Mouse (Mus musculus) embryonic facial prominence, embryonic 14.5 days (tissue): ENCODE data around the gene Rnase2b. TPM values are rescaled to one million over a fixed set of nuclear protein-coding genes. Genes with fewer than 3 reads are reported as not detected.

Experiments
- ATAC-seq: fragments of 200-750 bp; cut with Nextera tagmentation; 2 replicates; pipeline ENCODE4 v1.8.0; 2017; ENCODE audit warnings: low read depth, moderate number of reproducible peaks, moderate TSS enrichment
- DNase-seq: peaks from one replicate; pipeline ENCODE4 v3.0.0-alpha.2; 2015; ENCODE audit warnings: low spot score
- H3K27ac ChIP-seq: fragments of 300-500 bp; sonication (generic); replicated peaks from 2 replicates; pipeline ENCODE4 v1.5.1; 2014; ENCODE audit warnings: low read depth, mild to moderate bottlenecking, low read length, moderate library complexity
- H3K27me3 ChIP-seq: fragments of 300-500 bp; sonication (generic); replicated peaks from 2 replicates; pipeline ENCODE4 v1.6.1; 2014; ENCODE audit warnings: low read length; ENCODE audit not compliant: control insufficient read depth, insufficient read depth
- H3K36me3 ChIP-seq: fragments of 300-500 bp; sonication (generic); 2 replicates; pipeline ENCODE4 v1.6.1; 2014; ENCODE audit warnings: low read length, mixed read lengths; ENCODE audit not compliant: control insufficient read depth, insufficient read depth
- H3K4me1 ChIP-seq: fragments of 300-500 bp; sonication (generic); 2 replicates; pipeline ENCODE4 v1.6.1; 2014; ENCODE audit warnings: antibody characterized with exemption, low read length; ENCODE audit not compliant: control insufficient read depth, insufficient read depth
- H3K4me2 ChIP-seq: fragments of 300-500 bp; sonication (generic); 2 replicates; pipeline ENCODE4 v1.6.1; 2014; ENCODE audit warnings: low read depth, mild to moderate bottlenecking, low read length, moderate library complexity, mixed read lengths
- H3K4me3 ChIP-seq: fragments of 300-500 bp; sonication (generic); 2 replicates; pipeline ENCODE4 v1.5.1; 2014; ENCODE audit warnings: low read depth, mild to moderate bottlenecking, low read length
- H3K9ac ChIP-seq: fragments of 300-500 bp; sonication (generic); 2 replicates; pipeline ENCODE4 v1.6.1; 2014; ENCODE audit warnings: low read depth, mild to moderate bottlenecking, low read length, moderate library complexity, mixed read lengths
- H3K9me3 ChIP-seq: fragments of 300-500 bp; sonication (generic); 2 replicates; pipeline ENCODE4 v1.6.1; 2016; ENCODE audit warnings: low read length; ENCODE audit not compliant: control insufficient read depth
- WGBS: fragments of 180-500 bp; shearing (Covaris S2); extraction: QIAGEN DNeasy Blood & Tissue Kit; methylation state at CpG from one replicate; pipeline ENCODE4 v1.1.7; 2014; 5-methylcytosine and 5-hydroxymethylcytosine counted together
- polyA plus RNA-seq: library from polyadenylated mRNA; unstranded; fragments of >200 nt; fragmentation: Nextera tagmentation; extraction: Ambion mirVana; gene quantifications from 2 replicates; pipeline ENCODE4 v1.2.1, GENCODE M21; 2014

Gene Rnase2b
- polyA plus RNA-seq, 1 experiment from 2014 or later: not detected

DNA sequence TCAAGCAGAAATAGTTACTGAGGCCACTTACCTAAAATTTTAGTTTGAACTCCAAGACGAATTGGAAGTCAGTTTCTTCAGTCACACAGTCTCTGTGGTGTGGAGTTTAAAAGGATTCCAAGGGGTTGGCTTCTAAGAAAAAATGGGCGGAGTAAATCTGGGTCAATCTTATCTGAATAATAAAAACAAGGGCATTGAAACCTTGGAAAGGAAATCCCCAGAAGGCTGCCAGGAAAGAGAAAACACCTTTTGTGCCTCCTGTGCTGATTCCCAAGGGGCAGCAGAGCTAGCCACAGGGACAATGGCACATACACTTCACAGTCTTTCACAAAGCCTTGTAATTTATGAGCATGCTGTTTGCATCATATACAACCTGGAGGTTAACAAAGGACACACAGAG lies 15.4 kb upstream of the Rnase2b start, which contains the start of gene Rnase1:
Gene Rnase1 (minus strand): TSS at position 101 of the 400 bp plus-strand sequence.
- H3K36me3 ChIP-seq: no peaks in the 10 kb centered on the region
- ATAC-seq: no peak
- H3K4me3 ChIP-seq: no peak within 1 kb of the TSS
- 61% methylated on average over 2 of the region's 2 CpGs for WGBS
- no peaks in the 10 kb centered on the region for H3K9me3 ChIP-seq
- DNase-seq: no peak
- H3K4me1 ChIP-seq: no peaks in the 10 kb centered on the region
- H3K4me2 ChIP-seq: no peak within 1 kb of the TSS
- no peak within 1 kb of the TSS for H3K27ac ChIP-seq
- no peaks in the 10 kb centered on the region for H3K27me3 ChIP-seq
- no peak within 1 kb of the TSS for H3K9ac ChIP-seq

DNA sequence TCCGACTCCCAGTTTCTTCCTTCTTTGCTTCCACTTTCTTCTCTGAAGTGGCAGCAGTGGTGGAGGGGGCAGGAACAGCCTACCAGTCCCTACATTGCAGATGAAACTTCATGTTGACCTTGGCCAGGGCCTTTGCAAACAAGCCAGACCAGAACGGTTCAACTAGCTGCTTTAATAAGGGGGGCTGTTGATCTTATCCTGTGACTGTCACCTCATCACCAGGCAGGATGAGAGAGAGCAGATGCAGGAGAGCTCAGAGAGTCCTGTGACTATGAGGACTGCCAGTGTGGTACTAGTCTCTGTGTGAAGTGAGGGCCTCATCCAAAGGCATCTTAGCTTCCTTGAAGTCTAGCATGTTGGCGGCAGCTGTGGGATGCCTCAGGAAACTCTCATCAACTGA lies 14.1 kb upstream of the Rnase2b start:
- 67% methylated on average over 3 of the region's 3 CpGs for WGBS
- H3K27ac ChIP-seq: no peak overlapping the region
- H3K36me3 ChIP-seq: no peaks in the 10 kb centered on the region
- H3K4me3 ChIP-seq: no peak overlapping the region
- no peaks in the 10 kb centered on the region for H3K9me3 ChIP-seq
- H3K4me2 ChIP-seq: no peak overlapping the region
- H3K4me1 ChIP-seq: no peaks in the 10 kb centered on the region
- H3K27me3 ChIP-seq: no peaks in the 10 kb centered on the region
- no peak for ATAC-seq
- H3K9ac ChIP-seq: no peak overlapping the region
- DNase-seq: no peak

GRCm38 (mm10) chr14:51149164-51149563 lies 12.9 kb upstream of the Rnase2b start:
- Histone ChIP-seq H3K4me3 (no peak overlapping the region), H3K9ac (no peak overlapping the region), H3K4me2 (no peak overlapping the region), H3K4me1 (no peaks in the 10 kb centered on the region), H3K36me3 (no peaks in the 10 kb centered on the region), H3K27ac (no peak overlapping the region), H3K27me3 (no peaks in the 10 kb centered on the region), H3K9me3 (no peaks in the 10 kb centered on the region)
- DNase-seq (no peak), ATAC-seq (no peak)
- 49% methylated on average over 5 of the region's 5 CpGs for WGBS

DNA sequence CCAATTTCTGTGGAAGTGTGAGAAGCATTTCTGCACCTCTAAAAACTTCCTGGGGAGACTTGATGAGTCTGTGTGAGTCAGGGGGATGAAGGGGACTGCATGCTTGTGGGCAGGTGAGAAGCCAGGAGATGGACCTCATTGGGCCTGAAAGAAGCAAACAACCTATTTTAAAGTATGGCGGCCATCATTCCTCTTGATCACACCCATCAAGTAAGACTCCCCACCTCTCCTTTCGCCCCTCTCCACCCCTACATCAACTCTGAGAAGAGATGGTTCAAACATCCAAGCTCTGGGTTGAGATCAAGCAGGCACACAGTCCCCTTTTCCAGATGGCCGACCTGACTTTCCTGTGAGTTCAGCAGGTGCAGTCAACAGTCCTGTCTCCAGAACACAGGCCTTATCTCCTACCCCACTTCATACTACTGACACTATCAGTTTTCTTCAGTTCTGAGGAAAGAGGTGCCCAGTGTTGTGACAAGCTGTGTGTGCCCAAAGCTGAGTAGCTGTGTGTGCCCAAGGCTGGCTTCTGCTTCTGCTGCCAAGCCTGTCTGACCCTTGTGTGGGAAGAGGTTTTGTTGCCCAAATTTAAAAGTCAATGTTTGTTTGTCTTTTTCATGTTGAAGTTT lies 11.7 kb upstream of the Rnase2b start:
- Histone ChIP-seq H3K4me3 (no peak overlapping the region), H3K4me2 (no peak overlapping the region), H3K9me3 (no peaks in the 10 kb centered on the region), H3K27ac (no peak overlapping the region), H3K36me3 (no peaks in the 10 kb centered on the region), H3K9ac (no peak overlapping the region), H3K4me1 (no peaks in the 10 kb centered on the region), H3K27me3 (no peaks in the 10 kb centered on the region)
- no peak for DNase-seq
- ATAC-seq: no peak
- 91% methylated on average over 3 of the region's 3 CpGs for WGBS

GRCm38 (mm10) chr14:51152249-51152870 lies 9.7 kb upstream of the Rnase2b start:
- Histone ChIP-seq H3K4me1 (no peaks in the 10 kb centered on the region), H3K27ac (no peak overlapping the region), H3K9me3 (no peaks in the 10 kb centered on the region), H3K4me3 (no peak overlapping the region), H3K9ac (no peak overlapping the region), H3K4me2 (no peak overlapping the region), H3K27me3 (no peaks in the 10 kb centered on the region), H3K36me3 (no peaks in the 10 kb centered on the region)
- no peak for DNase-seq
- WGBS: 74% methylated on average over 5 of the region's 5 CpGs
- ATAC-seq: no peak

GRCm38 (mm10) chr14:51156056-51156735 lies 5.9 kb upstream of the Rnase2b start:
- 92% methylated on average over 5 of the region's 5 CpGs for WGBS
- Histone ChIP-seq H3K9ac (no peak overlapping the region), H3K4me1 (no peaks in the 10 kb centered on the region), H3K36me3 (no peaks in the 10 kb centered on the region), H3K4me2 (no peak overlapping the region), H3K9me3 (no peaks in the 10 kb centered on the region), H3K27ac (no peak overlapping the region), H3K4me3 (no peak overlapping the region), H3K27me3 (no peaks in the 10 kb centered on the region)
- DNase-seq (no peak), ATAC-seq (no peak)

GRCm38 (mm10) chr14:51156736-51157068 lies 5.4 kb upstream of the Rnase2b start:
- DNase-seq: no peak
- 79% methylated on average over 4 of the region's 4 CpGs for WGBS

DNA sequence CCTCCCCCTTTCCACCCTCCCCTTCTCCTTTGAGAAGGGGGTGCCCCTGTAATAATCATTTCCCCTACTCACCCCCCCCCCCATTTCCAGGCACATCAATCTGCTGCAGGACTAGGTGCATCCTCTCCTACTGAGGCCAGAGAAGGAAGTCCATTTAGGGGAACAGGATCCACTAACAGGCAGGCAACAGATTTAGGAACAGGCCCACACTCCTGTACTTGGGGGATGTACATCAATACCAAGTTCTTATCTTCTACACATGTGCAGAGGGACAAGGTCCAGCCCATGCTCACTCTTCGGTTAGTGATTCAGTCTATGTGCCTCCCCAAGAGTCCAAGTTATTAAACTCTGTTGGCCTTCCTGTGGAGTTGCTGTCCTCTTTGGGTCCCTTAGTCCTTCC lies 5.0 kb upstream of the Rnase2b start:
- Histone ChIP-seq H3K27ac (no peak overlapping the region), H3K9me3 (no peaks in the 10 kb centered on the region), H3K9ac (no peak overlapping the region), H3K4me2 (no peak overlapping the region), H3K27me3 (no peaks in the 10 kb centered on the region), H3K36me3 (no peaks in the 10 kb centered on the region), H3K4me1 (no peaks in the 10 kb centered on the region), H3K4me3 (no peak overlapping the region)
- 100% methylated on average over 1 of the region's 1 CpGs for WGBS
- DNase-seq (no peak), ATAC-seq (no peak)

More at GRCm38 (mm10) chr14:51156736-51157068, 5.4 kb upstream of the Rnase2b start:
- Histone ChIP-seq H3K4me3 (no peak overlapping the region), H3K9ac (no peak overlapping the region), H3K4me1 (no peaks in the 10 kb centered on the region), H3K27me3 (no peaks in the 10 kb centered on the region), H3K4me2 (no peak overlapping the region), H3K9me3 (no peaks in the 10 kb centered on the region), H3K27ac (no peak overlapping the region), H3K36me3 (no peaks in the 10 kb centered on the region)
- ATAC-seq: no peak
